Comparison of ENCODE assay signal across 8 mouse cellular contexts in genomic region chr12:67222221-67223025, GRCm38 (mm10). TPM values are rescaled to one million over a fixed set of nuclear protein-coding genes. Genes with fewer than 3 reads are reported as not detected.
DNase-seq lines count a peak whose midpoint lies in the region; ATAC-seq lines count a peak whose summit lies in the region.

Gene Mdga2, minus strand, starts transcription at chr12:67222549.

- ATAC-seq in kidney, embryonic 16.5 days (ENCODE audit: low FRiP score, low TSS enrichment) = peak; percentile 69
- peak; percentile 77 for ATAC-seq in frontal cortex, adult (ENCODE audit: low TSS enrichment)
- peak; percentile 77 for ATAC-seq in intestine, embryonic 15.5 days
- ATAC-seq in limb, embryonic 12.5 days (ENCODE audit: insufficient number of reproducible peaks, insufficient read depth, low FRiP score, low TSS enrichment, low read depth) = peak; percentile 48; the same call in 1 of the 2 replicates

- no peak for DNase-seq in kidney, adult 8-10 months
- DNase-seq in cerebellum, adult 9-10 months = peak; percentile 26
- DNase-seq in retina, embryonic 14.5 days (ENCODE audit: low spot score) = peak; percentile 69
- no peak for DNase-seq in urinary bladder, adult 18-20 months (ENCODE audit: low spot score in 2 of 2)

- no peaks in the 10 kb centered on the region for H3K9me3 ChIP-seq in kidney, embryonic 16.5 days (ENCODE audit: low read length)
- no peaks in the 10 kb centered on the region for H3K9me3 ChIP-seq in intestine, embryonic 15.5 days
- no peaks in the 10 kb centered on the region for H3K9me3 ChIP-seq in limb, embryonic 12.5 days

- H3K9ac ChIP-seq in kidney, embryonic 16.5 days (replicated peaks; ENCODE audit: low read length) = peak within 1 kb of the TSS; percentile 62
- H3K9ac ChIP-seq in intestine, embryonic 15.5 days = peak within 1 kb of the TSS; percentile 36
- peak within 1 kb of the TSS; percentile 57 for H3K9ac ChIP-seq in limb, embryonic 12.5 days (replicated peaks)

- H3K27ac ChIP-seq in kidney, embryonic 16.5 days (ENCODE audit: low read length) = no peak within 1 kb of the TSS
- no peak within 1 kb of the TSS for H3K27ac ChIP-seq in intestine, embryonic 15.5 days
- H3K27ac ChIP-seq in limb, embryonic 12.5 days = no peak within 1 kb of the TSS

- WGBS in kidney, embryonic 16.5 days = under 1% methylated on average over 56 of the region's 61 CpGs
- under 1% methylated on average over 54 of the region's 61 CpGs for WGBS in intestine, embryonic 15.5 days
- under 1% methylated on average over 56 of the region's 61 CpGs for WGBS in limb, embryonic 12.5 days

- H3K4me1 ChIP-seq in kidney, embryonic 16.5 days (ENCODE audit: insufficient read depth, low read length) = peaks cover 12% of the 10 kb centered on the region; the same call in 1 of the 2 replicates
- H3K4me1 ChIP-seq in intestine, embryonic 15.5 days (replicated peaks) = peaks cover 19% of the 10 kb centered on the region
- peaks cover 19% of the 10 kb centered on the region for H3K4me1 ChIP-seq in limb, embryonic 12.5 days (replicated peaks)

- H3K27me3 ChIP-seq in kidney, embryonic 16.5 days (ENCODE audit: insufficient read depth, low read length) = peaks cover 45% of the 10 kb centered on the region; the same call in 1 of the 2 replicates
- peaks cover 29% of the 10 kb centered on the region for H3K27me3 ChIP-seq in intestine, embryonic 15.5 days (replicated peaks)
- H3K27me3 ChIP-seq in limb, embryonic 12.5 days = peaks cover 56% of the 10 kb centered on the region

- peak within 1 kb of the TSS; percentile 99 for H3K4me2 ChIP-seq in kidney, embryonic 16.5 days (replicated peaks; ENCODE audit: low read depth, low read length)
- H3K4me2 ChIP-seq in intestine, embryonic 15.5 days (replicated peaks) = peak within 1 kb of the TSS; percentile 99
- H3K4me2 ChIP-seq in limb, embryonic 12.5 days = peak within 1 kb of the TSS; percentile 98

- H3K36me3 ChIP-seq in kidney, embryonic 16.5 days (ENCODE audit: insufficient read depth, low read length) = no peaks in the 10 kb centered on the region
- H3K36me3 ChIP-seq in intestine, embryonic 15.5 days = no peaks in the 10 kb centered on the region
- H3K36me3 ChIP-seq in limb, embryonic 12.5 days = no peaks in the 10 kb centered on the region

- H3K4me3 ChIP-seq in kidney, embryonic 16.5 days (ENCODE audit: low read length) = peak within 1 kb of the TSS; percentile 67
- peak within 1 kb of the TSS; percentile 54 for H3K4me3 ChIP-seq in intestine, embryonic 15.5 days (replicated peaks)
- H3K4me3 ChIP-seq in limb, embryonic 12.5 days (replicated peaks) = peak within 1 kb of the TSS; percentile 61

RNA-seq across cellular contexts. Expression of gene Mdga2, which starts in this region (rescaled TPM):
- 1.9 and 3.0 TPM in 2 replicates for polyA plus RNA-seq in kidney, embryonic 16.5 days (2015; fragmentation: Nextera tagmentation; extraction: Ambion mirVana)
- 0.98 and 1.0 TPM in 2 replicates for polyA plus RNA-seq in intestine, embryonic 15.5 days (2015; fragmentation: Nextera tagmentation; extraction: Ambion mirVana)
- polyA plus RNA-seq in limb, embryonic 12.5 days (2016; fragmentation: Nextera tagmentation; extraction: Ambion mirVana) = 1.2 and 1.3 TPM in 2 replicates

Comparison
In these comparisons a context has a peak if more than half of its experiments do, and no peak if none do; other contexts are left out.
1. DNase-seq: peak in cerebellum, adult 9-10 months (single experiment) and retina, embryonic 14.5 days (single experiment); none in kidney, adult 8-10 months (0 of 2) and urinary bladder, adult 18-20 months (0 of 2).
2. Peak in every context shown above with its lines, with median percentiles within 50 percentile points of each other: ATAC-seq, H3K4me2 ChIP-seq, H3K4me3 ChIP-seq and H3K9ac ChIP-seq.